11 mouse cellular contexts compared by ENCODE assay signal in the genomic region with DNA sequence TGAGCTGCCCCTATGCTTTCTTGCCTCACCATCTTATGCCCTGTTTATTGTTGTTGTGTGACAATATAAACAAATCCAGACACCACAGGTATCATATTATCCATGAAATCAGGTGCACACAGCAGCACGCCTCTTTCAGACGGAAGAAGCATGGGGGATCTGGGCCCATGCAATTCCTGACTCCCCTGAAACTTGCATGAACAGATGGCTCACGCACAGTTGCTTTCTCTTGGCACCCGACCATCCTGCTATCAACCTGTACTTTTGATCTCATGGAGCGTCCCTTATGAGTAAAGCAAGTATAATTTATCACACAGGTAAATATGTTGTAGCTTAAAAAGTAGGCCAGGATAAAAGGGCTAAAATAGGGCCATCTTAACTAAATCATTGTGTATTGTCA.
DNase-seq lines count a peak whose midpoint lies in the region.
"Had no signal": no experiment of that assay in that cellular context is flagged by ENCODE, and none has a peak within 500 bp of the region (broad histone marks: within the 10 kb centered on the region; RNA-seq: fewer than 3 reads in every experiment).

No protein-coding gene starts in this region.

- DNase-seq in cerebellum, adult 11 months = peak; percentile 42
- DNase-seq in cerebellum, adult 18-20 months = peak; percentile 53 to 56
- peak; percentile 68 for DNase-seq in cerebellum, adult 9-11 months
- DNase-seq in cerebellum, postnatal 36 days = peak; percentile 50 to 51
- DNase-seq in kidney, postnatal 10 days = no peak
- no peak for DNase-seq in frontal cortex, postnatal 10 days (ENCODE audit: low spot score in 2 of 2)
- DNase-seq in ovary, postnatal 10 days (ENCODE audit: low spot score) = no peak
- DNase-seq: adrenal gland, adult 8-10 months; adrenal gland, postnatal 36 days; gastrocnemius, postnatal 14 days; kidney, adult 8-10 months had no signal

Comparison
In these comparisons a context has a peak if more than half of its experiments do, and no peak if none do; other contexts are left out.
1. DNase-seq: peak in cerebellum, adult 11 months (single experiment), cerebellum, adult 18-20 months (2 of 2), cerebellum, adult 9-11 months (single experiment) and cerebellum, postnatal 36 days (2 of 2); none in kidney, postnatal 10 days (single experiment), frontal cortex, postnatal 10 days (0 of 2) and ovary, postnatal 10 days (single experiment).